Mouse (Mus musculus) 3T3-L1 (cell line): ENCODE data around the gene Rad51b.

Experiments used
- DNase-seq: peaks from one replicate; pipeline ENCODE4 v3.0.0-alpha.2; 2015; ENCODE audit warnings: low read depth, low spot score

Rad51b gene

GRCm38 (mm10) chr12:79683759-79684158 is 386.7 kb downstream of the Rad51b start:
- DNase-seq = no peak

GRCm38 (mm10) chr12:79684338-79684737 is 387.3 kb downstream of the Rad51b start:
- DNase-seq = no peak

- peak; percentile 8 for DNase-seq
These were observed 389.7 kb downstream of the Rad51b start for GRCm38 (mm10) chr12:79686594-79687325.

- no peak for DNase-seq
These were observed 390.8 kb downstream of the Rad51b start for GRCm38 (mm10) chr12:79687683-79688386.

- DNase-seq = no peak
These were observed 392.2 kb downstream of the Rad51b start for GRCm38 (mm10) chr12:79689299-79689698.

GRCm38 (mm10) chr12:79691929-79692862 is 395.1 kb downstream of the Rad51b start:
- DNase-seq = no peak

- no peak for DNase-seq
These were observed 398.9 kb downstream of the Rad51b start for GRCm38 (mm10) chr12:79695832-79696434.

- DNase-seq = no peak
These were observed 406.5 kb downstream of the Rad51b start for GRCm38 (mm10) chr12:79703555-79703954.

- no peak for DNase-seq
These were observed 408.6 kb downstream of the Rad51b start for GRCm38 (mm10) chr12:79705501-79706266.

GRCm38 (mm10) chr12:79707565-79708422 is 410.7 kb downstream of the Rad51b start:
- no peak for DNase-seq

- DNase-seq = no peak
These were observed 411.3 kb downstream of the Rad51b start for GRCm38 (mm10) chr12:79708423-79708733.

GRCm38 (mm10) chr12:79713286-79713685 is 416.2 kb downstream of the Rad51b start:
- no peak for DNase-seq

- DNase-seq = no peak
These were observed 417.4 kb downstream of the Rad51b start for GRCm38 (mm10) chr12:79714484-79714883.

GRCm38 (mm10) chr12:79715506-79716345 is 418.6 kb downstream of the Rad51b start:
- DNase-seq = no peak

GRCm38 (mm10) chr12:79719091-79719846 is 422.2 kb downstream of the Rad51b start:
- DNase-seq = no peak

GRCm38 (mm10) chr12:79719847-79720201 is 422.7 kb downstream of the Rad51b start:
- DNase-seq = no peak

- no peak for DNase-seq
These were observed 427.8 kb downstream of the Rad51b start for GRCm38 (mm10) chr12:79724875-79725274.

GRCm38 (mm10) chr12:79725711-79726110 is 428.6 kb downstream of the Rad51b start:
- DNase-seq = peak; percentile 47
